Mouse (Mus musculus) embryonic fibroblast, embryonic 13.5 days (primary cell): ENCODE measurements around the gene Map3k14.

Experiments used
- CTCF ChIP-seq: IDR thresholded peaks from 2 replicates; pipeline ENCODE4 v1.5.1; 2011; ENCODE audit warnings: mild to moderate bottlenecking, control low read depth, low read length, moderate library complexity, borderline replicate concordance; ENCODE audit not compliant: insufficient read depth
- POLR2A ChIP-seq: IDR thresholded peaks from 2 replicates; pipeline ENCODE4 v1.6.1; 2011; ENCODE audit warnings: low read depth, mild to moderate bottlenecking, control low read depth, low read length, moderate library complexity

DNA sequence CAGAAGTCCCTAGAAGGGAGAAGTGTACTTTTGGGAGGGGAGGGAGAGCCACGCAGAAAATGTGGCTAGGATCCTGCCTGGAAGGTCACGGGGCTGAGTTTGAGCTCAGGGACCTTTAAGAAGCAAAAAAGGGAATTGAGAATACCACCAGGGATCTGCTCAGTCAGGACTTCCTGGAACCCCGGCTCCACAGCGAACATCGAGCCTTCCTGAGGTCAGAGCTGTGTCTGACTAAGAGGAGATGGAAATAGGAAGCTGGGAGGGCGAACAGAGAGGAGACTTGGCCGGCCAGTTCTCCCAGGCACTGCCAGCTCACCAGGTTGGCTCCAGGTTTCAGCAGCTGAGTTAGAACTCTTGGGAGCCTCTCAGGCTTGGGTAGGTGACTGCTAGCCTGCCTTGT is 14.5 kb upstream of the Map3k14 start:
- no peak for TF ChIP-seq POLR2A
- TF ChIP-seq CTCF: no peak
